Mouse (Mus musculus) embryonic fibroblast, embryonic 13.5 days (primary cell): ENCODE results near the gene Ank2.

Experiments used
- CTCF ChIP-seq: IDR thresholded peaks from 2 replicates; pipeline ENCODE4 v1.5.1; 2011; ENCODE audit warnings: mild to moderate bottlenecking, control low read depth, low read length, moderate library complexity, borderline replicate concordance; ENCODE audit not compliant: insufficient read depth
- POLR2A ChIP-seq: IDR thresholded peaks from 2 replicates; pipeline ENCODE4 v1.6.1; 2011; ENCODE audit warnings: low read depth, mild to moderate bottlenecking, control low read depth, low read length, moderate library complexity

DNA sequence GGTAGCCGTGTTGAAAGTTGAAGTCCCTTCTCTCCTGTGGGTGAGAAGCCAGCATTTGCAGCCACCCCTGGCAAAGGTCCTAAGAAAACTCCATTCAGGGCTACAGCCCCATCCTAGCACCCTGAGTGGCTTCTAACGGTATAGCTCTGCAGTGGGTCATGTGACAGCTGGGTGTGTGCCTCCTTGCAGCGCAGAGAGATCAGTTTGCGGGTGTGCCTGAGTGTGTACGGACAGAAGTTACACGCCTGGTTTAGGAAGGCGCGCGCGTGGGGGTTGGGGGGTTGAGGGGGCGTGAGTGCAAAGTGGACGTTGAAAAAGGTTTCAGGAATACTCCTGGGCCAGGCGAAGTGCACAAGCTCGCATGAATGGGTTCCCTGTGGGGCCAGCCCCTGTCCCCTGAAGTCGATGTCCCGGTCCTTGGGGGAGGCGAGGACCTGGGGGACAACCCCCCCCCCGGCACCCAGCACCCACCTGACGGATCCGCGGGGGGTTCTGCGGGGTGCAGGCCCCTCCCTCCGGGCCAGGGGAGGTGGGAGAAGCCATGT, 881 bp downstream of the Ank2 start:
- TF ChIP-seq CTCF (no peak), POLR2A (no peak)
